Mouse (Mus musculus): ENCODE results near the gene Apbb2. TPM values are rescaled to one million over a fixed set of nuclear protein-coding genes. Genes with fewer than 3 reads are reported as not detected.
"Not testable (repeated sequence)": the region's sequence is repeated elsewhere in the genome, so short reads cannot be mapped to it uniquely, and the experiment has no call there.

The Apbb2 gene
- polyA plus RNA-seq, 1 experiment from 2014 or later: 37.3 TPM

DNA sequence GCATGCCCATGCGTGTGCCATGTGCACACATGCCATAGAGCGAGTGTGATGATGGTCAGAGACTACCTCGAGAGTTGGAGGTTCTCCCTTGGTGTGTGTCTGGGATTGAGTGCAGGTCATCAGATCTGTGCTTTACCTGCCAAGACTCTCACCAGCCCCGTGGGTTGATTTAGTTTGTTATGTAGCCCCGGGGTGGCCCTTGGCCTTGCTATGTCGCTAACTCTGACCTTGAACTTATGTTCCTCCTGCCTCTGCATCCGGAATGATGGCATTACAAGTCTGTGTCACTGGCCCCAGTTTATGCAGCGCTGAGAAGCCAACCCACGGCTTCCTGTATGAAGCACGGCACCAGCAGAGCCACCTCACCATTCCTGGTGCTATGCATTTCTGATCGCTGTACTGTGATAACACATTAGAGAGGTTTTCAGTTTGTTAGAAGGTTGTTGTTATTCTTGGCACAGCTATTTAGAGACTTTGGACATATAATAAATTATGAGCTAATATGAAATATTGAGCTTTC lies 324.4 kb downstream of the Apbb2 start:
- H3K27ac ChIP-seq: no peak overlapping the region
- WGBS: 92% methylated on average over 11 of the region's 11 CpGs
- no peaks in the 10 kb centered on the region for H3K4me1 ChIP-seq
- H3K36me3 ChIP-seq: no peaks in the 10 kb centered on the region
- H3K27me3 ChIP-seq (ENCODE audit: low read depth, poor library complexity, severe bottlenecking): no peaks in the 10 kb centered on the region
- DNase-seq (ENCODE audit: low spot score): no peak
- no peaks in the 10 kb centered on the region for H3K9me3 ChIP-seq (replicated peaks)
- no peak overlapping the region for H3K4me3 ChIP-seq

DNA sequence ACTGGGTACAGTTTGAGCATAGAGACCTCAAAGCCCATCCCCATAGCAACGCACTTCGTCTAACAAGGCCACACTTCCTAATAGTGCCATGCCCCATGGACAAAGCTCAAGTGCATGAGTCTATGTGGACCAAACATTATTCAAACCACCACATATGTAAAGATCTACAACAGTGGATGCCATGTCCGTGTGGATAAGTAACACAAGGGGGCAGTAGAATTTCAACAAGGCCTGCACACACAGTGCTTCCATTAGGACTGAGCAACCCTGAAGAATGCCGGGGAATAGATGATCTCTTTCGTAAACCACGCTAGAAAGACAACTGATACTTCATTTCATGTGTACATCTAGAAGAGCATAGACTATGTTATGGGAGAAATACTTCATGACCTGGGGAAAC lies 337.8 kb downstream of the Apbb2 start:
- 77% methylated on average over 6 of the region's 6 CpGs for WGBS
- no peak for DNase-seq (ENCODE audit: low spot score)
- Histone ChIP-seq H3K27ac (no peak overlapping the region), H3K9me3 (replicated peaks) (no peaks in the 10 kb centered on the region), H3K4me1 (no peaks in the 10 kb centered on the region), H3K27me3 (ENCODE audit: low read depth, poor library complexity, severe bottlenecking) (no peaks in the 10 kb centered on the region), H3K36me3 (no peaks in the 10 kb centered on the region), H3K4me3 (no peak overlapping the region)

DNA sequence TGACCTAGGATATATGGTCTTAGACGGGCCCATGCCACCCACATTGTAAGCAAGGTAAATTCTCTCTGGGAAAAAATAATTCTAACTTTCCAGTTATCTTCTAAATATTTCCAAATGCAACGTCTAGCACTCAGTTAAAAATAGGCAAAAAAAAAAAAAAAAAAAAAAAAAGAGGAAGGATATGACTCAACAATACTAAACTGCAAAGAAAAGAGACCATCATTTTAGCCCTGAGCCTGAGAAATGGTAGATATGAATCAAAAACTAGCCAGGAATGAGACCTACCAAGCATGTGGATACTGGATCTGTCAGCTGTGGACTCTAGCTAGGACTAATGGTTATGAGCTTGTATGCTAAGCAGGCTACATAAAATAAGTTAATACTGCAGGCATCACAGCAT lies 338.9 kb downstream of the Apbb2 start:
- Histone ChIP-seq H3K36me3 (no peaks in the 10 kb centered on the region), H3K27ac (no peak overlapping the region), H3K27me3 (ENCODE audit: low read depth, poor library complexity, severe bottlenecking) (no peaks in the 10 kb centered on the region), H3K4me3 (no peak overlapping the region), H3K9me3 (replicated peaks) (no peaks in the 10 kb centered on the region), H3K4me1 (no peaks in the 10 kb centered on the region)
- DNase-seq (ENCODE audit: low spot score): no peak
- 89% methylated on average over 2 of the region's 2 CpGs for WGBS

DNA sequence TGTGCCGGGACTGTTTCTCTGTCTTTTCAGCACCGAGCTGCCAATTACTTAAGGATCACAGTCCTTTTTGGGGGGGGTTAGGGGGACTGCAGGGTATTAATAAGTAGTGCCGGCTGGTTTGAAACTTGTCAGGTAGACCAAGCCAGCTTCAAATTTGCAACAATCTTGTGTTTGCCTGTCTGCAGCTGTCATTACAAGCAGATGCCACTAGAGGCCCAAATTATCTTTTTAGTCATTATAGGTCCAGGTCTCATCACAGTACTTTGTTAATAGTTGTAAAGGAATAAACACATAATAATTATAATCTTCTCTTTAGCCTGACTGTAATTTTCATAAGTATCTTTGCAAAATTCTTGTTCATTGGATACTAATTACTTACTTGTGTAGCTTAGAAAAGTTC lies 344.2 kb downstream of the Apbb2 start:
- 69% methylated on average over 3 of the region's 3 CpGs for WGBS
- Histone ChIP-seq H3K27me3 (ENCODE audit: low read depth, poor library complexity, severe bottlenecking) (no peaks in the 10 kb centered on the region), H3K36me3 (no peaks in the 10 kb centered on the region), H3K27ac (no peak overlapping the region), H3K9me3 (replicated peaks) (no peaks in the 10 kb centered on the region), H3K4me3 (no peak overlapping the region), H3K4me1 (no peaks in the 10 kb centered on the region)
- no peak for DNase-seq (ENCODE audit: low spot score)

DNA sequence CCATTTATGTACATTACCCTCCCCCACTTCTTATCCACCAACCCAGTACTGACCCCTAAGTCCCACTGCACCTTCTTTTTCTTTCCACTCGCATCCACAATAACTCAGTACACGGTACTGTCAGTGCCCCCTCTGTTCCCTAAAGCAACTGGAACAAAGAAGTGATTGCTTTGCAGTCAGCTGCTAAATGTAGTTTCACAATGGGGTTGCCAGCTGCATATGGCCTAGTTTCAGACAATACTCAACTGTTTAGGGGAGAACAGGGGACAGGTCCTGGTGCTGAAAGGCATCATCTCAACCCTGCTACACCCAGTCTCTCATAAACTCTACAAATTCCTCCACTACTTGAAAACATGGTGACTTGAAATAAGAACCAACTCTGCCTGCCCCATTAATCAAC lies 347.4 kb downstream of the Apbb2 start:
- Histone ChIP-seq H3K4me3 (no peak overlapping the region), H3K9me3 (replicated peaks) (no peaks in the 10 kb centered on the region), H3K27me3 (ENCODE audit: low read depth, poor library complexity, severe bottlenecking) (no peaks in the 10 kb centered on the region), H3K27ac (no peak overlapping the region), H3K4me1 (no peaks in the 10 kb centered on the region), H3K36me3 (no peaks in the 10 kb centered on the region)
- DNase-seq (ENCODE audit: low spot score): no peak
- whole genome bisulfite sequencing: 85% methylated on average over 2 of the region's 2 CpGs

DNA sequence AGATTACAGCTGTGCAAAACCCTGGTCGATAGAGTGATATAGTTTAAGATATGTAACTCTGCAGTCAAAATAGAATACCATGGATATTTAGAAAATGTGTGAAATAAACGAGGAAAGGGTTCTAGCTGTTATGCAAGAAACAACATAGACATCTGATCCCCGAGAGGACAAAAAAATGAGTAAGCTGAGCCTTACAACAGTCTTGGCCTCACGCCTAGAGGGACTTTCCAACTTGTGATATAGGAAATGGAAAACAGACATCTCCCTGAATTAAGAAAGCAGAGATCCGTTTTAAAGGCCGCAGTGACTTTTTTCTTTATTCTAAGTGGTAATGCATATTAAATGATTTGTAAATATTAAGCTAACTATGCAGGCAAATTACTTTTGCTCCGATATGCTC lies 349.0 kb downstream of the Apbb2 start:
- H3K27ac ChIP-seq: no peak overlapping the region
- H3K36me3 ChIP-seq: no peaks in the 10 kb centered on the region
- H3K4me3 ChIP-seq: no peak overlapping the region
- H3K9me3 ChIP-seq (replicated peaks): no peaks in the 10 kb centered on the region
- DNase-seq (ENCODE audit: low spot score): no peak
- WGBS: 88% methylated on average over 7 of the region's 7 CpGs
- H3K4me1 ChIP-seq: no peaks in the 10 kb centered on the region
- no peaks in the 10 kb centered on the region for H3K27me3 ChIP-seq (ENCODE audit: low read depth, poor library complexity, severe bottlenecking)

DNA sequence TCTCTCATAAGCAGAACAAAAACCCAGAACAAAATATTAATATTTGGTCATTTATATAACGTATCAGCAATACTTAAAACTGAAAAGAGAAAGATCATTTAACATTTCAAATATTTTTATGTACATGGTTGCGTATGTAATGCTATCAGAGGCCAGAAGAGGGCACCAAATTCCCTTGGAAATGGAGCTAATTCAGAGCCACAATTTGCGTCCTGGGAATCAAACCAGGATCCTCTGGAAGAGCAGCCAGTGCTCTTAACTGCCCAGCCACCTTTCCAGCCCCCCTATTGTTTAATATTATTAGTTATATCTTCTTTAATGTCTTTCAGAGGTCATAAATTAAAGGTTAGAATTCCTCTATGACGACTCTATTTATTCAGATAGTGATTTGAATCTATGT lies 355.2 kb downstream of the Apbb2 start:
- peaks cover 9% of the 10 kb centered on the region for H3K4me1 ChIP-seq
- WGBS: 28% methylated on average over 4 of the region's 4 CpGs
- no peak overlapping the region for H3K4me3 ChIP-seq
- DNase-seq (ENCODE audit: low spot score): peak; percentile 52
- H3K9me3 ChIP-seq (replicated peaks): no peaks in the 10 kb centered on the region
- H3K27me3 ChIP-seq (ENCODE audit: low read depth, poor library complexity, severe bottlenecking): peaks cover 24% of the 10 kb centered on the region
- H3K36me3 ChIP-seq: no peaks in the 10 kb centered on the region
- H3K27ac ChIP-seq: no peak overlapping the region

DNA sequence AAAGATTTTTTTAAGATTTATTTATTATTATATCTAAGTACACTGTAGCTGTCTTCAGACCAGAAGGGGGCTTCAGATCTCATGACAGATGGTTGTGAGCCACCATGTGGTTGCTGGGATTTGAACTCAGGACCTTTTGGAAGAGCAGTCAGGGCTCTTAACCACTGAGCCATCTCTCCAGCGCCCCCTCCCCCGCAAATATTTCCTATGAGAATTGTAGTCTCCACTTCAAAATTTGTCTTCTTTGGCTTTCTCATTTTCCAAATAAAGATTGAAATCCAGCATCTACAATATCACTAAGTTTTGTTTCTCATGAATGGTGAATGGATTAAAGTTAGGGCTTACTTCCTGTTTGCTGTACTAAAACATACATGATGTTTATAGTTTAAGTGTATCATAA lies 356.1 kb downstream of the Apbb2 start:
- H3K4me3 ChIP-seq: no peak overlapping the region
- H3K9me3 ChIP-seq (replicated peaks): no peaks in the 10 kb centered on the region
- H3K36me3 ChIP-seq: no peaks in the 10 kb centered on the region
- 87% methylated on average over 2 of the region's 2 CpGs for WGBS
- DNase-seq (ENCODE audit: low spot score): no peak
- H3K27ac ChIP-seq: no peak overlapping the region
- peaks cover 24% of the 10 kb centered on the region for H3K27me3 ChIP-seq (ENCODE audit: low read depth, poor library complexity, severe bottlenecking)
- peaks cover 9% of the 10 kb centered on the region for H3K4me1 ChIP-seq

DNA sequence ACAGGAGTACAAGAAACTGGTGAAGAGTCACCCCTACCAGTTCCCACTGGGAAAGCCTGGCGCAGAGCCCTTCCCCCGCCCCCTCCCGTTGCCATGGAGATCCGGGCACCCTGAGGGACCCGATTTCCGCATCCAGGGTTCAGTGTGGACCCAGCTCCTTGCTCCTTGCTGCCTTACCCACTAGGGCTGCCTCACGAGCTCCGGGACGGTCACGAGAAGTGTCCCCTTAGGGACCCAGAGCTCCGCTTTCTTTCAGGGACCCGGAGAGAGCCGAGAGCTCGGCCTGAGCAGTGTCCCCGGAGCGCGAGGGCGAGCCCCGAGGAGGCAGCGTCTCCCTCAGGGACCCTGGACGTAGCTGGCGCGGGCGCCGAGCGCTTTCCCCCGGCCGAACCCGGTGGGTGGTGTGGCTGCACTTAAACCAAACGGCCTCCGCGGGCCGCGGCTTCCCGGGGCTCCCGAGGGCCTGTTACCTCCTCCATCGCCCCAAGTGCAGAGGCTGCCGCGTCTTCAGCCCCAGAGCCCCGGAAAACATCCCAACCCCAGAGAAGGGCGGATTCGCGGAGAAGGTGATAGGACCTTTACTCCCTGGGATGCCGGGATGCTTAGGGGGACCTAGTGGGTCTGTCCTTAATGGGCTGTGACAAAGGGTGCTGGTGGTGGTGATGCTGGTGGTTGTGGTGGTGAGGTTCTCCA lies 358.7 kb downstream of the Apbb2 start, which contains the start of gene Nsun7:
Nsun7 (plus strand) TSS at position 142 of the 693 bp plus-strand sequence.
- WGBS: 1% methylated on average over 44 of the region's 44 CpGs
- Histone ChIP-seq H3K36me3 (no peaks in the 10 kb centered on the region), H3K4me3 (peak within 1 kb of the TSS; percentile 73), H3K27me3 (ENCODE audit: low read depth, poor library complexity, severe bottlenecking) (peaks cover 24% of the 10 kb centered on the region), H3K9me3 (replicated peaks) (no peaks in the 10 kb centered on the region), H3K27ac (peak within 1 kb of the TSS; percentile 81), H3K4me1 (peaks cover 9% of the 10 kb centered on the region)
- peak; percentile 84 for DNase-seq (ENCODE audit: low spot score)

DNA sequence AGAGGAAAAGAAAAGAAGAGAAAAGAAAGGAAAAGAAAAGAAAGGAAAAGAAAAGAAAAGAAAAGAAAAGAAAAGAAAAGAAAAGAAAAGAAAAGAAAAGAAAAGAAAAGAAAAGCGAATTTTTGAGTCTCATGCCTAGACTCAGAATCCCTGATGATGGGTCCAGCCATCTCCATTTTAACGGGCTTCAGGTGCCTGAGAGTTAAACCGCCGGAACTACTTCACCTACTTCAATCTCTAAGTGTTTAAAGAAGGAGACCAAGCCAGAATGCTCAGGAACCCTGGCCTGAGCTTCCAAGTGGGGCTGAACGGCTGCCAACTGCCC lies 359.2 kb downstream of the Apbb2 start:
- not testable (repeated sequence) for H3K36me3 ChIP-seq; H3K9me3 ChIP-seq (replicated peaks); DNase-seq (ENCODE audit: low spot score); H3K4me1 ChIP-seq
- Histone ChIP-seq H3K4me3 (peak overlapping the region; percentile 73), H3K27me3 (ENCODE audit: low read depth, poor library complexity, severe bottlenecking) (peaks cover 24% of the 10 kb centered on the region), H3K27ac (peak overlapping the region; percentile 81)
- WGBS: 9% methylated on average over 5 of the region's 5 CpGs

DNA sequence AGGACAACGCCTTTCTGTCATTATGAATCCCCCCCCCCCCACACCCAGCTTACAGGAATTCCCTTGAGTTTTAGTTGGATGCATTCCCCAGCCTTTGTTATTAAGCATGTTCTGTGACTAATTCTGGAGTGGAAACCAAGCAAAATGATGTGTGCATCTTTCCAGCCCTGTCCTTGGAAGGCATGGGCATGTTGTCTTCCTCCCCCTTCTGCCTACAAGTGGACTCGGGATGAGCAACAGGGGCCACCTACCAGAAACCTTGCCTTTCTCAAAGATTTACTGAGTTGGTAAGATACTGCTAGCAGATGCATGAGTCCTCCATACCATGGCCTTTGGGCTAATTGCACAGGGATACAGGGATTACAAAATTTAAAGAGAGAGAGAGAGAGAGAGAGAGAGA lies 359.6 kb downstream of the Apbb2 start:
- WGBS: 84% methylated on average over 2 of the region's 2 CpGs
- no peaks in the 10 kb centered on the region for H3K36me3 ChIP-seq
- H3K27me3 ChIP-seq (ENCODE audit: low read depth, poor library complexity, severe bottlenecking): peaks cover 24% of the 10 kb centered on the region
- no peak overlapping the region for H3K4me3 ChIP-seq
- no peak for DNase-seq (ENCODE audit: low spot score)
- H3K4me1 ChIP-seq: peaks cover 9% of the 10 kb centered on the region
- no peaks in the 10 kb centered on the region for H3K9me3 ChIP-seq (replicated peaks)
- H3K27ac ChIP-seq: no peak overlapping the region

DNA sequence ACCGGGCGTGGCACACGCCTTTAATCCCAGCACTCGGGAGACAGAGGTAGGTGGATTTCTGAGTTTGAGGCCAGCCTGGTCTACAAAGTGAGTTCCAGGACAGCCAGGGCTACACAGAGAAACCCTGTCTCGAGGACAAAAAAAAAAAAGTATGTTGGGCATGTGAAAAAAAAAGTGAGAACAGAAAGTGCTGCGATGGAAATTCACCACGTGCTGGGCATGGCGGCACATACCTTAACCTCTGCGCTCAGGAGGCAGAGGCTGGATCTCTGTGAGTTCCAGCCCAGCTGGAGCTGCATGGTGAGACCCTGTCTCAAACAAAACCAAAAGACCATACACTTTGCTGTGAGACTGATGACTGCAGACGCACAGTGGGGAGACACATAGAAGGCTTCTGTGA lies 363.5 kb downstream of the Apbb2 start:
- no peak for DNase-seq (ENCODE audit: low spot score)
- H3K27me3 ChIP-seq (ENCODE audit: low read depth, poor library complexity, severe bottlenecking): peaks cover 11% of the 10 kb centered on the region
- 86% methylated on average over 10 of the region's 10 CpGs for WGBS
- H3K9me3 ChIP-seq (replicated peaks): no peaks in the 10 kb centered on the region
- no peak overlapping the region for H3K4me3 ChIP-seq
- peaks cover 7% of the 10 kb centered on the region for H3K4me1 ChIP-seq
- no peaks in the 10 kb centered on the region for H3K36me3 ChIP-seq
- H3K27ac ChIP-seq: no peak overlapping the region

DNA sequence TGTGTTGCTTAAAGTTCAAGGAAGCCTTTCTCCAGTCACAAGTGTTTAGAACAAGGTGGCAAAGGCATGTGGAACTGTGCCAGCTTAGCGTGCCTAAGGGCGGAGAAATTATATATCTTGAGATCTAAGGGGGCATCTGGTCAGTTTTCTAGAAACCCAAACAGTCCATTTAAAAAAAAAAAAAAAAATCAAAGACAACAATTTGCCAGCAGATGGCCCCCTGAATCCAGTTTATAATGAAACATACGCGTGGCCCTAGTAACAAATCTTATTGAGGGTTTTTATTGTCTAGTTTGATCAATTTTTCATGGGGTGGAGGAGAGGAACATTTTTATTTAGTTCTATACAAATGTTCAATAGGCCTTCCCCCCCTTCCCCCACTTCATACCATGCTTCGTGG lies 365.4 kb downstream of the Apbb2 start:
- H3K4me1 ChIP-seq: no peaks in the 10 kb centered on the region

More for the DNA sequence above, 365.4 kb downstream of the Apbb2 start:
- no peak for DNase-seq (ENCODE audit: low spot score)
- no peaks in the 10 kb centered on the region for H3K36me3 ChIP-seq
- no peaks in the 10 kb centered on the region for H3K27me3 ChIP-seq (ENCODE audit: low read depth, poor library complexity, severe bottlenecking)
- no peaks in the 10 kb centered on the region for H3K9me3 ChIP-seq (replicated peaks)
- H3K4me3 ChIP-seq: no peak overlapping the region
- WGBS: 77% methylated on average over 5 of the region's 5 CpGs
- H3K27ac ChIP-seq: no peak overlapping the region
